Mouse (Mus musculus): ENCODE measurements around the gene Gipc3.

DNA sequence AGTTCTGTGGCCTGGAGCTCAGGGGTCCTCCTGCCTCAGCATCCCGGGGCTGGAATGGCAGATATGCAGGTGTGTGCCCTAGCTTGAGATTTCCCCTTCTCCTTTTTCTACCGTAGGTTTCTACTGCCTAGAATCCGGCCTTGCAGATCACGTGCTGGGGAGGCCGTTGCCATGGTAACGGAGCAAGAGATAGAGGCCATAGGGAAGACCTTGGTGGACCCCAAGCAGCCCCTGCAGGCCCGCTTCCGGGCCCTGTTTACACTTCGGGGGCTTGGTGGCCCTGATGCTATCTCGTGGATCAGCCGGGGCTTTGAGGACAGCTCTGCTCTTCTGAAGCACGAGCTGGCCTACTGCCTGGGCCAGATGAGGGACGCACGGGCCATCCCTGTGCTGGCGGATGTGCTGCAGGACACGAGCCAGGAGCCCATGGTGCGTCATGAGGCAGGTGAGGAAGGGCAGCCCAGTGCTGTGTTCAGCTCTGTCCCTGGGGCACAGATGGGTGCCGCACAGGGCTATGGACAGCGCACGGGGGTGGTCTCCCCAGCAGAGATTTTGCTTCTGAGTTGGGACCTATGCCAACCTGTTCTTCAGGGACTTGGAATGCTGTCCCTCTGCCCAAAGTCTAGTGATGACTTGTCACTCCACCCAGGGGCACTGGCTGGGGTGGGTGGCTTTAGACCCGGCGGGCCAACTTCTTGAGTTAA is 42.7 kb upstream of the Gipc3 start:
- no peak for TF ChIP-seq CTCF (IDR thresholded peaks at IDR 0.05; ENCODE audit: low read depth)
- no peak for TF ChIP-seq EP300 (IDR thresholded peaks at IDR 0.05; ENCODE audit: low read depth)

All from liver, embryonic 14.5 days (tissue).